Mouse (Mus musculus) large intestine, adult 2 months (tissue): ENCODE data around the gene Fbl. TPM values are rescaled to one million over a fixed set of nuclear protein-coding genes. Genes with fewer than 3 reads are reported as not detected.
"Not testable (repeated sequence)": the region's sequence is repeated elsewhere in the genome, so short reads cannot be mapped to it uniquely, and the experiment has no call there.

Experiments
- DNase-seq: peaks from one replicate; pipeline ENCODE4 v3.0.0-alpha.2; 2012; ENCODE audit warnings: low read depth, low spot score
- WGBS: fragments of 180-500 bp; shearing (Covaris S2); methylation state at CpG from one replicate; pipeline ENCODE4 v1.1.7; 2018; 5-methylcytosine and 5-hydroxymethylcytosine counted together
- polyA plus RNA-seq: library from polyadenylated mRNA; depleted of rRNA; stranded (reverse); fragments of >200 nt; gene quantifications from 2 replicates; pipeline ENCODE4 v1.2.3, GENCODE M21; 2012; rRNA removed

Gene Fbl
- polyA plus RNA-seq = 58.2 and 60.1 TPM in 2 replicates

DNA sequence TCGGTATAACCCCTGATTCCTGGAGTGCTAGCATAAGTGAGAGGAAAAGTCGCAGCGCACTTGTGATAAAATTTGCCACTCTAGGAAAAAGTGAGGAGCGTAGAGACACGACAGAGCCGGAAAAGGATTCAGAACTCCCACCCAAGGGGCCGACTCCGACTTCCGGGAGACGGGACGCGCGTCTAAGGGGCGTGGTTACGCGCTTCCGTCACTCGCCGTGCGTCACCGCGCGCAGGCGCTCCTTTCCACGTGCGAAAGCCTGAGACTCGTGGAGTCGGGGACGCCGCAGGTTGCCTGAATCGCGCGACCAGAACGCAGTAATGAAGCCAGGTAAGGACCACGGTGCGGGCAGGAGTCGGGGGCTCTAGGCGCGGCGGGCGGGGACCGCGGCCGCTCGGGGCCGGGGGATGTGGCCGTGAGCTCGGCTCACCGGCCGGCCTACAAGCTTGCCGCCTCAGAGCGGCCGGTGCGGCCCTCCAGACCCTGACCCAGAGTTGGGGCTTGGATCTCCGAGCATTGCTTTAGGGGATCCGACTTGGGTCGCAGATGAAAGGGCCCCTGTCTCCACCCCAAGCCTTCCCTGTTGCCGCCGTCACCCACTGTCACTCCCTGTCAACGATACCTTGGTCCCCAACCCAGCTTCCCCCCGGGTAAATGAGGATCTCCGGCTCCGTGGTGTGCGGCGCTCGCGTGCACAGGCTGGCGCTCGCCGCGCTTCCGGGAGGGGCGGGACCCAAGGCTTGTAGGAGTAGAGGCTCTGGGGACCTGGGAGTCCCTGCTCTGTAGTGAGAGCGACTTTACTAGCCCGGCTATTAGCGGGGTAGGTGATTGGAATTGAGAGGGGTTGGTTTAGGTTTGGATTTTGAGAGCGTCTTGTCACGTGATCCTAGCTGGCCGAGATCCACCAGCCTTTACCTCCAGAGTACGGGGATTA is at the start of gene Fbl:
Gene Fbl (plus strand): TSS at position 222 of the 934 bp plus-strand sequence.
- 1% methylated on average over 79 of the region's 80 CpGs for WGBS
- DNase-seq = peak; percentile 81

- DNase-seq = no peak
- whole genome bisulfite sequencing = 52% methylated on average over 5 of the region's 5 CpGs
Measured at GRCm38 (mm10) chr7:28129166-28129565, 40.3 kb upstream of the Fbl start, which contains the start of gene 9530053A07Rik. Gene 9530053A07Rik (plus strand): TSS chr7:28129466.

GRCm38 (mm10) chr7:28137613-28138012 is 31.9 kb upstream of the Fbl start:
- 46% methylated on average over 5 of the region's 5 CpGs for WGBS
- DNase-seq = no peak

GRCm38 (mm10) chr7:28148263-28148662 is 21.2 kb upstream of the Fbl start:
- DNase-seq = peak; percentile 13
- WGBS = 8% methylated on average over 3 of the region's 3 CpGs

DNA sequence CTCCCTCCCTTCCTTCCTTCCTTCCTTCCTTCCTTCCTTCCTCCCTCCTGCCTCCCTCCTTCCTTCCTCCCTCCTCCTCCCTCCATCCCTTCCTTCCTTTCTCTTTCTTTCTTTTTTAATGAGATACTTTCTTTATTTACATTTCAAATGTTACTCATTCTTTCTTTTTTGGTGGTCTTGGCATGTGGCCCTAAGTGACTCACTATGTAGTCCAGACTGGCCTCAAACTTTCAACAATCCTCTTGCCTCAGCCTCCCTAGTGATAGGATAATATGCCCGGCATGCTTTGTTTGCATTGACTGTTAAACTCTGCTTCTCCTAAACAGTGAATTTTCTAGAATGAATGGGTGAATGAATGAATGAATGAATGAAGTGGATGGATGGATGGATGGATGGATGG is 19.7 kb upstream of the Fbl start:
- 62% methylated on average over 1 of the region's 1 CpGs for WGBS
- no peak for DNase-seq

DNA sequence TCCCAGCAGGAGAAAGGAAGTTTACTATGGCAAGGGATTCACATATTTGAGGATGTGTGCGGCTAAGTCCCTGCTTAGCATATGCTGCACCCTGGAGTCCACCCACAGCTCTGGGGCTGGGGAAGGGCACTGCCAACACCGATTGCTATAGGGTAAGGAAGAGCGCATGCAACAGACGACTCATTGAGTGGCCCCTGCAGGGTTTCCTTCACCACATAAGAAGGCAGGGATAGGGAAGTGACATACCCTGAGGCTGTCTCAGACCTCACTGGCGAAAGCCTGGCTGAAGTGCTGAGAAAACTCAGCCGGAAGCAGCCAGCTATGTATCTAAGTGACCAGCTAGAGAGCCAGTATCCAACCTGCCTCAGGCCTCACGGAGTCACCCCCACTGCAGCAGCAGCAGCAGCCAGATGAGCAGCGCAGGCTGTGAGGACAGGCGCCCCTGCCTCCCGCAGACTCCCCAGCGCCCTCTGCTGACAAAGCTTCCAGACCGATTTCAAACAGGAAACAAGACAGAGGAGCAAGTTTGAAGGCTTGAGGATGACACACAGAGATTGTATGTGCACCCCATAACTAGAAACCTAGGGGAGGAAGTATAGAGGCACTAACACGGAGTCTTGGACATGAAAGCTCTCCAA is 17.8 kb upstream of the Fbl start:
- no peak for DNase-seq
- 16% methylated on average over 13 of the region's 13 CpGs for WGBS

DNA sequence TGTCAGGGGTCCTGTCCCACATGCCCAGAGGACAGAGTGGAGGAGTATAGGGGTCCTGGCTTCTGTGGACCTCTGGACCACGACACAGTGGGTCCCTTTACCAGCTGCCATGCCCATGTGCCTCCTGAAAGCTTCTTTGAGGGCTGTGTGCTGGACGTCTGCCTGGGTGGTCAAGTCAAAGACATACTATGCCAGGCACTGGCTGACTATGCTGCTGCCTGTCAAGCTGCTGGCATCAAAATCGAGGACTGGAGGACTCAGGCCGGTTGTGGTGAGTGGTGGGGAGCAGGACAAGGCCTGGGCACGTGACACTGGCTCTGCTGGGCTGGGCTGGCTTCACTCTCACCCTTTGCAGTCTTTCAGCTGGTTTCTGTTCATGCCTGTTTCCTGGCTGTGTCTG is 15.9 kb upstream of the Fbl start:
- not testable (repeated sequence) for DNase-seq
- WGBS = 27% methylated on average over 5 of the region's 5 CpGs

- 35% methylated on average over 6 of the region's 6 CpGs for WGBS
- DNase-seq = no peak
Measured at GRCm38 (mm10) chr7:28159292-28159691, 10.2 kb upstream of the Fbl start.

DNA sequence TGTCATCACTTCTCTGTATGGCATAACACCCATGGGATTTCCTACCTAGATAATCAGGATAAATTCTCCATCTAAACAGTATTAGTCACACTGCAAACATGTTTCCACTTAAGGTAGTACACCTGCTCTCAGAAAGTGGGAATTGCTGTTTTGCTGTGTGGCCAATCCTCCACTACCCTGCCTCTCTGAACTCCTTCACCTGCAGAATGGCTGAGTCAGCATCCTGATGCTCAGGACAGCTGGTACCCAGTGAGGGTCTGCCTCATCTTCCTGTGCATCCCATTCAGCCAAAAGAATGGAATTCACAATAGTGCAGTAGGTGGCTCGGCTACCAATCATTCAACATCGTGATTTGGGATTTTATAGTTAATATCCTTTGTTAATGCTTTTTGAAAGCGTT is 9.6 kb upstream of the Fbl start:
- no peak for DNase-seq
- WGBS = 90% methylated on average over 3 of the region's 3 CpGs

DNA sequence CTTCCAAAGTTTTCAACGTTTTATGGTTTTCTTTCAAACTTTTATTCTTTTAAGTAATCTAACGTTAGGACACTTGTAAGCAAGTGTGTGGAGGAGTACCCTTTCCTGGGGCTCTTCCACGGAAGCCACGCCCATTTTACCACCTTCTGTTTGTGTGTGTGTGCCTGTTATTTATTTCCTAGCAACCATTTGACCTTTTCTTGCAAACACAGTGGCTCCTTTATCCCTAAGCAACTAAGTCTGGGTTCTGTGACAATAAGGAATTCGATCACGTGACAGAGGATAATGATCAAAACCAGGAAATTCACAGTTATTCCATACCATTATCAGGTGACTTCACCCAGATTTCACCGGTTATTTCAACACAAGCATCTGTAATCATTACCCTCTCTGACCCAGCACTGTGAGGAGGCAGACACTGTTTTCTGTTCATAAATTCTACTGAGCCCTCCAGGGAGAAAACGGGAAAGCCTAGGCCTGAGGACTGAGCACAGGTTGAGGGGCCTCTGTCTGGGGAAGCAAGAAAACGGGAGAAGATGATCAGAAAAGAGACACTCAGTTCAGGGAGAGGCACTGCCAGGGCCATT is 8.3 kb upstream of the Fbl start:
- 20% methylated on average over 9 of the region's 9 CpGs for WGBS
- DNase-seq = no peak

- 84% methylated on average over 6 of the region's 6 CpGs for WGBS
- no peak for DNase-seq
Measured at GRCm38 (mm10) chr7:28165406-28165805, 4.1 kb upstream of the Fbl start.

- under 1% methylated on average over 9 of the region's 9 CpGs for WGBS
- peak; percentile 58 for DNase-seq
Measured at GRCm38 (mm10) chr7:28168320-28169115, 992 bp upstream of the Fbl start.

DNA sequence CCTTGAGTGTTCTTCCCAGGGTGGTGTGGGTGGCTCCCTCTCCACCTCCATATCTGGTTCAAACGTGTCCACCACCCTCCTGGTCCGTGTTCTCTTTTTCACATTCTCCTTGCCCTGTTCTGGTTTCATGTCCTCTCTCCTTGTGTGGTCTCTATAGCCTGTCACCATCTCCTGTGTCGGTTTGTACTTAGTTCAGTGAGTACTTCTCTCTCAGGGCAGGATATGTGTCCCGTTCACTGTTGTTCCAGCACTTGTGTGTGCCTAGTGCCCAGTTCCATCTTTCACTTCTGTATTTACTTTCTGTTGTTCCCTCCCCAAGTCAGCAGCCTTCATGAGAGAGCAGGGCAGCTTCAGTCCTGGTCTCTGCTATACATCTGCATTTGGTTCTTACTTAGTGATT is 5.8 kb downstream of the Fbl start:
- no peak for DNase-seq
- WGBS = 69% methylated on average over 4 of the region's 4 CpGs

GRCm38 (mm10) chr7:28179228-28179627 is 9.7 kb downstream of the Fbl start, which contains the start of gene Dyrk1b:
Gene Dyrk1b (plus strand): TSS chr7:28179469.
- under 1% methylated on average over 25 of the region's 25 CpGs for WGBS
- peak; percentile 97 for DNase-seq

DNA sequence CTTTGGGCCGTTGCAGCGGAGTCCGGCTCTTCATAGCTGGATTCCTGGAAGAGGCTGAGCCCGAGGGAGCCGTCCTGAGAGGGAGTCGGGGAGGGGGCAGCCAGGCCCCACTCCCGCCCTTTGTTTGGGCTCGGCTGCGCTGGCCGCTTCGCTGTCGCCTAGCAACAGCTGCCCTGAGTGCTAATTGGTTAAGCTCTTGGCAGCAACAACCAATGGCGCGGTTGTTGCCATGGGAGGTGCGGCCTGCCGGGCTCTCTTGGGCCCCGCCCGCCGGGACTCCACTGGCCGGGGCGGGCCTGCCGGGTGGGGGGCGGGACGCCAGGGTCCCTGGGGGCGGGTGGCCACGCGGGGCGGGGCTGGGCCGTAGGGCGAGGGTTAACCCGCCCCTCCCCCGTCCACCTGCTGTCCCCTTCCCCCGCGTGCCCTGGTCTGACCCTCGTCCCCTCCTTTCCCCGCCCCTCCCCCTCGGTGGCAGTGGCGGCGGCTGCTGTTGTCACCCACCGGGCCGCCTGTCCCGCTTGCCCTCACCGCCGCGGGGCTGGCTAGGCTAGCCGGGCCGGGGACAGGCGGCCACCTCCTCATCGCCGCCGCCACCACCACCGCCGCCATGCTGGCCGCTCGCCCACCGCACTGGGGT is 10.3 kb downstream of the Fbl start:
- WGBS = 1% methylated on average over 53 of the region's 56 CpGs
- peak; percentile 89 for DNase-seq

DNA sequence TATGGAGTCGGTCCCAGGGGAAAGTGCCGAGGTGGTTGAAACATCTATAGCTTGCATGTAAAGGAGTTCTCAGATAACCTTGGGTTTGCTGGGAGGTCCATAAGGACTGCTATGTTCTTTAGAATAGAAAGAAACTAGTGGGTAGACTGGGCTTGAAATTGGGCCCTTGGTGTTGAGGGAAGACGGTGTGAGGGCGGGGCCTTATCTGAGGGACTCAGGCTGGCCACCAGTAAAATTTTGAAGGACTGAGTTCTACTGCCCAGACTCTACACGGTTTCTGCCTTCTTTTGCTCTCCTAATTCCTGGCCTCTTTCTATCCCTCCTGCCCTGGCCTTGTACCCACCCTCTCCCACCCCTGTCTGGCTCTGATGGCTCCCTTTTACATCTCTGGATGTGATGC is 11.4 kb downstream of the Fbl start:
- DNase-seq = no peak
- WGBS = 65% methylated on average over 5 of the region's 5 CpGs

- WGBS = 95% methylated on average over 12 of the region's 12 CpGs
Measured at GRCm38 (mm10) chr7:28181376-28181775, 11.9 kb downstream of the Fbl start.

DNA sequence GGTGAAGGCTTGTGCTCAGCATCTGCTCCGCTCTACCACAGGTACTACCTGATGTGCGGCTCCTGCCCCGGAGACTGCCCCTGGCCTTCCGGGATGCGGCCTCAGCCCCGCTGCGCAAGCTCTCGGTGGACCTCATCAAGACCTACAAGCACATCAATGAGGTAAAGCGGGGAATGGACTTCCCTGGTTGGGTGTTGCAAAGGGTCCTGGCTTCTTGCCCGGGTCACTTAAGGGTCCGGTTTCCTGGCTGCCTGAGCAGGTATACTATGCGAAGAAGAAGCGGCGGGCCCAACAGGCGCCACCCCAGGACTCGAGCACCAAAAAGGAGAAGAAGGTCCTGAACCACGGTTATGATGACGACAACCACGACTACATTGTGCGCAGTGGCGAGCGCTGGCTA is 12.8 kb downstream of the Fbl start:
- WGBS = 92% methylated on average over 22 of the region's 22 CpGs
- DNase-seq = no peak

More at GRCm38 (mm10) chr7:28181376-28181775, 11.9 kb downstream of the Fbl start:
- no peak for DNase-seq

DNA sequence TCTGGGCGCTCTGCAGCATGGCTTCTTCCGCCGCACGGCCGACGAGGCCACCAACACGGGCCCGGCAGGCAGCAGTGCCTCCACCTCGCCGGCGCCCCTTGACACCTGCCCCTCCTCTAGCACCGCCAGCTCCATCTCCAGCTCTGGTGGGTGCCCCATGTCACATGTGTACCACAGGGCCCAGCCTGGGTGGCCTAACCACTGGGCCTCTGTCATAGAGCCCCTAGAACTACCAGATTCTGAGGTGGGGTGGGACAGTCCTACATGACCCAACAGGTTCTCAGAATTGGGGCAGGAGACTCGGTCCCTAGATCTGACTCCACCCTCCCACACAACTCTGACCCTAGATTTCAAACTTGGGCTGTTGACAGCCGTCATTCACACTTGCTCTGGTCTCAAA is 16.4 kb downstream of the Fbl start:
- 94% methylated on average over 14 of the region's 14 CpGs for WGBS
- no peak for DNase-seq
